Mouse (Mus musculus) kidney, adult 8-10 months (tissue): ENCODE measurements at regions not wholly inside any gene's neighbourhood (a gene's known extent, or its start where the extent isn't known, plus 50 kb on each side); places are given as distances from the start of the nearest gene placed in this dataset.

Experiments
- DNase-seq, 2 experiments: peaks; one replicate each; pipeline ENCODE4 v3.0.0; 2022

DNA sequence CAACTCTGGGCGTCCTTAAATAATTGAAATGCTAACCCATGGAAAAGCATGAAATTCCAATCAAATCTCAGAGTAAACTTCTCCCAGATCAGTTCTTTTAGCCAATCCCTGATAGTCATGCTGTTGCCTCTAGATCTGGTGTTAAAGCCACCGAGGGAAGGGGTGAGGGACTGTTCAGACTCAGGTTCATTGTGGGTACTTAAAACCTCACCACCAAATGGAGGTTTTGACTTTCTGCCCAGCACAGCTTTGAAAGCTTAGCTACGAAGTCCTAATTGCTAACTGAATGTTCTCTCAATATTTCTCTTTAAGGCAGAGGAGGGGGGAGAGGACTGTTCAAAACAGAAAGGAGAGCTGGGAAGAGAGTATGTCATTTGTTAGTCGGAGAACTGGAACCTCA is 517.9 kb upstream of the Sox9 start:
- DNase-seq: no peak

DNA sequence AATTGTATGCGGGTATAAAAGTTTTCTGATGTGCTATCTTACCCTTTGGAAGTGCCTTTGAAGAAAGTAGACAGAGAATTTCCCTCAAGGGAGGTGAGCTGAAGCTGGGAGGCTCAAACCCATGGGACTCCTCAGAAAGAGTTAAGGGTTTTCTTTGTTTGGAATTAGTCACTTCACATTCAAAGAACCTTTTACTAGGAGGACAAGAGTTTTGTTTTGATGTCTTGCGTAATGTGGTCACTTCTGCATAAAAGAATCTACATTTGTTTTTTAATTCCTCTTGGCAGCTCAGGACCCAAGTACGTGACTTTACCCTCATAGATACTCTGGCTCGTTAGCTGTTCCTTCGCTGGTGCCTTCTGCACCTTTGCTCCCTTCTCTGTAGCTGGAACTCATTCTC is 511.1 kb upstream of the Sox9 start:
- no peak for DNase-seq

DNA sequence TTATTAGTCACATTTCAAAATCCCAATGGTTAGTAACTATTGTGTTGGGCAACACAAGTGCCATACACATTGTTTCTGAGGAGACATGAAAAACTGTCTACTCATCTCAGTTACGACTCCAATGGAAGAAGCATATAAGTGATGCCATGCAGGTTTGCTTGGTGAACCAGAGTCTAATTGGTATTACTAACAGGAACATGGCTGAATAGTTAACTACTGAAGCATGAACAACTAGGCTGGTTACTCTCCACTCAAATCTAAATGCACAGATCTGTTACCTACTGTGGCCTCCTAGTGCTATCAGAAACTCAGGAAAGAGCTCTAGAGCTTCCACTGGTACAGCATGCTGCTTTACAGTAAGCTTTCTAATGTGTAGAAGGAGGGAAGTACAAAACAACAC is 503.5 kb upstream of the Sox9 start:
- DNase-seq: no peak

- no peak for DNase-seq
Measured at GRCm38 (mm10) chr11:112282911-112283310, 499.1 kb upstream of the Sox9 start.

- no peak for DNase-seq
Measured at GRCm38 (mm10) chr11:112298901-112299341, 483.1 kb upstream of the Sox9 start.

DNA sequence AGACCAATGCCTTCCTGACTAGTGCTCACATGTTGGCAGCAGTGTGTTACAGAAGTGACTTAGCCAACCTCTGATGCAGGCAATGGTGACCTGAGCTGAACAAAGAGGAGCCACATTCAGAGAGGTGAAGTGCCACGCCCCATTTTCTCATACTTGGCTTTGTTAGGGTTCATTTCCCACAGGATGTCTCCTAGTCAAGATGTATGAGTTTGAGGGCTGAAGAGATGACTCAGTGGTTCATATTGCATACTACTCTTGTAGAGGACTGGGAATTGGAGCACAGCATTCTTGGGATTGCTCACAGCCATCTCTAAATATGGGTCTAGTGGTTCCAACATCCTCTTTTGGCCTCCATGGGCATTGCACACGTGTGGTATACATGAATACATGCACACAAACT is 478.9 kb upstream of the Sox9 start:
- DNase-seq: no peak

DNA sequence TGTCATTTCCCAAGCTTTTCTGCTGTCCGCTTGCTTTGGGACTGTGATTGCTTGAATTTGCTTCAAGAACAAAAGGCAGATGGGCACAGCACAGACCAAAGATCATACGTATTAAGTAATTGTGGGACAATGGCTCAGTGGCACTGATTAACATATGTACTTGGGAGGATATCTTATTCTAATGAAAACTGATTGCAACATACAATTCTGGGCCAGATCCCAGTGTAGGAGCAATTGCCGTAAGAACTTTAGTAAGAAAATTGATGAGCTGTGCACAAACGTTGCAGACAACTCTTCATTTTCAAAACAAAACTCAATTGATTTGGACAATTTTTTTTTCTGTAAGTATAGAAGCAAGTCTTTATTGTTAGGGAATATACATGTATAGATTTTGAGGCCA is 456.2 kb upstream of the Sox9 start:
- DNase-seq: no peak

GRCm38 (mm10) chr11:112327606-112328005 is 454.4 kb upstream of the Sox9 start:
- no peak for DNase-seq

DNA sequence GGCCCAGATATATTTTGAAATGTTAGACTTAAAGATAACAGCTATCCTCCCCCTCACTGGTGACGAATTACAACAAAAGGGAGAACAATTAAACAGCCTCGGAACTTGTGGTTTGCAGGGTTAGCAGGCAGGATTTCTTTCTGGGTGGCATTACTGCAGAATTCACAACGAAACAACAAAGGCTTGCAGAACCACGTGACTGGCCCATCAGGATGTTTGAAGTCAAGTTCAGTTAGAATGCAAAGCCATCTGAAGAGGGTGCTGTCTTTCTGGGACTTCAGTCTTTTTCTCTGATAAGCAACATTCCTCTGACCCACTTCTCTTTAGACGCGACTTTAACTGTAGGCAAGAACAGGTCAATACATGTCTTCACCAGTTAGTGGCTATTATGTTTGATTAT is 436.9 kb upstream of the Sox9 start:
- DNase-seq: no peak

DNA sequence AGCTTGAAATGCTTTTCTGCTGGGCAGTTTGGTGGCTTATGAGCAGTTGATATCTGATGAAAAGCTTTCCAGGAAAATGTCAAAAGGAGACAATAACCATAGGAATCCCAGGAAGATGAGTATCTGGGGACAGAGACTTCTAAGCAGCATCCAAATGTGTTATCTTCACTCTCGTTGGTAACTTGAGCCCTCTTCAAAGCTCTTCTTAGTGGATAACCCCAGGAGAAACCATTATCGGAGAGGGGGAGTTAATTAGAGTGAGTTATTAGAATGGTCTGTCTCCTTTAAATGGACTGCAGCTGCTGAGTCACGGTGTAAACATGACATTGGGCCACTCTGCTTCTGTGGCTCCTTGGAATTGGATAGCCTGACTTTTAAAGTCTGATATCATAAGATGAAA is 436.4 kb upstream of the Sox9 start:
- no peak for DNase-seq

- DNase-seq: no peak
Measured at GRCm38 (mm10) chr11:112346089-112346488, 435.9 kb upstream of the Sox9 start.

GRCm38 (mm10) chr11:112346532-112346931 is 435.5 kb upstream of the Sox9 start:
- no peak for DNase-seq

DNA sequence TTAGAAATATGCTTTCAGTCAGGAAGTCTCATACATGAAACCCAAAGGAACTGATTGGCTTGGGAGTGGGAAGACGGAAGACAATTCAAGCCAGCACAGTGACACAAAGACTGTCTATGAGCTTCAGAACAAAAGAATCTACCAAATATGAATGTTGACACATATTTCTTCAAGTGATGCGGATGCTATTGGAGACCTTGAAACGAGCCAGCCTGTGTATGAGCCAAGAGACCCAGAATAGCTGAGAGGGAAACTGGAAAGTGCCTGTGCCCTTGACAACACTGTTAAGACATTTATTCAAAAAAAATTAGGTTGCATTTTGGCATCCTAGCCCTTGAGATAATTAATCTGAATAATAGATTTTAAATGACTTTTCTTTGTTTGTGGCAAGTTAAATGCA is 426.7 kb upstream of the Sox9 start:
- no peak for DNase-seq

DNA sequence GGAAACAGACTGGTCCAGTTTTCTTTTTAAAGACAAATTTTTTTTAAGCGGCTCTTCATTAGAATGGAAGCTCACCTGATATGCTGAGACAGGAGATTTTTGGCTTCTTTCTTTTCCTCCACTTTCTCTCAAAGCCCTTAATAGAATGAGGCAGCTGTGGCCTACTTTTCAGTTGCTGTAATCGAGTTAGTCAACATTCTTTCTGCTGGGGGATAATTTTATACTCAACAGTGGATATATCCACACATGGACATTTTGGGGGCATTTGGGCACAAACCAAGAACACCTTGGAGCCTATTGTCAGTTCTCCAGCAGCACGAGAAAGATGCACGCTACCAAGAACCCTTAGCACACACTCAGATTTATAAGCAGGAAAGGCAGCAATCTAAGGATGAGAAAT is 415.3 kb upstream of the Sox9 start:
- no peak for DNase-seq

DNA sequence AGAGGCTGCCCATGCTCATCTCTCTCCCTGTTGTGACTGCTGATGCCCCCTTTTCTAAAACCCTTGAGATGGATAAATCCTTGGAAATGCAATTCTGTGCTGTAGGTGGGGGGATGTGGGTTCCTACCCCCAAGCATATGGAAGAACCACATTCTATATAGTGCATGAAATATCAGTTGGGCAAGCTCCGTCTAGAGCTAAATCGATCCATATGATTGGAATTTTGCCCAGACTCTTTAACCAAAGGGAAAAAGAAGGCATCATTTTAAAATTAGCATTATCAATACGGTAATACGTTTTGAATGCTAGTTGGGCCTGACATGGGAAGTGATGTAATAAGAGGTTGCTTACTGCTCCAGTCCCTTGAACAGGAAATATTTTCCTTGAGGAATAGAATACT is 411.1 kb upstream of the Sox9 start:
- no peak for DNase-seq

- no peak for DNase-seq
Measured at GRCm38 (mm10) chr11:112400069-112400468, 382.0 kb upstream of the Sox9 start.

- no peak for DNase-seq
Measured at GRCm38 (mm10) chr11:112407681-112408080, 374.3 kb upstream of the Sox9 start.

- DNase-seq: no peak
Measured at GRCm38 (mm10) chr11:112412434-112412833, 369.6 kb upstream of the Sox9 start.

GRCm38 (mm10) chr11:112442639-112443038 is 339.4 kb upstream of the Sox9 start:
- DNase-seq: no peak

GRCm38 (mm10) chr11:112443890-112444289 is 338.1 kb upstream of the Sox9 start:
- DNase-seq: no peak

DNA sequence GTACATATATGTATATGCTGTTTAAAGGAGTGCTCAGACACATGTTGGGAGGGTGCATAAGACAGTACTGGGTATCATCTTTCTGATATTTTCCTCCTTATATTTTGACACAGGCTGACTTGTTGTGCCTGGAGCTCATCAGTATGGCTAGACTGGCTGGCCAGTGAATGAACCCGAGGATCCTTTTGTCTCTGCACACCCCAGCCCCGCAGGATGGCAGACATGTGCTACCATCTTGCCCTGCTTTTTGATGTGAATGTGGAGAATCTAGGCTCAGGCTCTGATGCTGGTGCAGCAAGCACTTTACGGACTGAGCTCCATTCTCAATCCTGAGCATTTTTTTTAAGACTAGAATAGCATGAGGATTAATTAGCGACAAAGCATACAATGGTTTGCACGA is 332.4 kb upstream of the Sox9 start:
- no peak for DNase-seq

DNA sequence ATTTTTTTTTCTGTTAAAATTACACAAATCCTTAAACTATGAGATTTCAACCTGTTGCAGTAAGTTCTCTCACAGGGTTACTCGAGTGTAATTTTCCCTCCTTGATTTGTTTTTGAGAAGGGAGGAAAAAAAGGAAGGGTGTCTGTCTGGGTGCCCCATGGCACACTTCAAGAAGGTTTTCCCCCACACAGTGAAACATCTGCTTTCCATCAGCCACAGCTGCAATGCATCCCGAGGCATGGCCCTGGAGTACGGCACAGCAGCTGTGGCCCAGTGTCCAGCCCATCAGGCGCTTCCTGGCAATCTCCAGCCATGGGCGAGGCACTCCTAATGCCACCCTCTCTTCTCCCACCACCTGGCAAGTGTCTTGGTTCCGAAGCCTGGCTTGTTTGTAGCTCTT is 331.8 kb upstream of the Sox9 start:
- DNase-seq: no peak

- no peak for DNase-seq
Measured at GRCm38 (mm10) chr11:112458075-112458474, 323.9 kb upstream of the Sox9 start.

DNA sequence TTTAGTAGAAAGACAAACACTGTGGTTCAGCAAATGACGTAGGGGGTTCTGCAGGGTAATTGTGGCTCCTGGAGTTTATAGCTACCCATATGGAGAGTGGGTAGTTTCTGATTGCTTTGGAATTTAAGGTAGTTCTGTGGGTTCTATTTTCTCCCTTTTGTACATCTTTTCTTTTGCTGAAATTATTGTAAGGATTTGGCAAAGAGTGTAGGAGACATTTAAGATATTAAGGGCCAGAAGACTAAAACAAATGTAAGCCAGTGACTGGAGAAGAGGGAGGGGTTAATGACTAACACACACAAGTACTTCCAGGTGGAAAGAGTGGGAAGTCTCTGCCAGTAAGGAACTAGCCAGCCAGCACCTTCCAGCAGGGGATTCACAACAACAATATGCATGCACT is 318.9 kb upstream of the Sox9 start:
- DNase-seq: no peak

- no peak for DNase-seq
Measured at GRCm38 (mm10) chr11:112464386-112464785, 317.6 kb upstream of the Sox9 start.

- no peak for DNase-seq
Measured at GRCm38 (mm10) chr11:112470336-112470735, 311.7 kb upstream of the Sox9 start.
